Mouse (Mus musculus) lung, adult 2 months (tissue): ENCODE data around the gene Nfasc.

Source experiments
- CTCF ChIP-seq: fragments of 200-500 bp; IDR thresholded peaks from 2 replicates; pipeline ENCODE4 v1.5.1; 2011; ENCODE audit warnings: mild to moderate bottlenecking, low read length, control low read depth; ENCODE audit not compliant: insufficient read depth
- POLR2A ChIP-seq: fragments of 200-500 bp; IDR thresholded peaks from 2 replicates; pipeline ENCODE4 v1.6.1; 2011; ENCODE audit warnings: low read depth, mild to moderate bottlenecking, control low read depth, low read length, borderline replicate concordance; ENCODE audit errors: extremely low read depth

GRCm38 (mm10) chr1:132591399-132591930 lies 150.1 kb downstream of the Nfasc start:
- TF ChIP-seq POLR2A: no peak
- no peak for TF ChIP-seq CTCF
